Mouse (Mus musculus): ENCODE measurements around the gene Spsb3. TPM values are rescaled to one million over a fixed set of nuclear protein-coding genes. Genes with fewer than 3 reads are reported as not detected.
A peak's percentile ranks its signal among the peaks of the same experiment; 100 is the strongest.

The Spsb3 gene
- polyA plus RNA-seq, 1 experiment, result 9.2 TPM

GRCm38 (mm10) chr17:24850065-24850772, 36.2 kb upstream of the Spsb3 start, which contains the start of gene Fahd1:
Gene Fahd1, minus strand, starts transcription at chr17:24850364.
- Histone ChIP-seq H3K4me1 (ENCODE audit: control insufficient read depth) (peaks cover 54% of the 10 kb centered on the region), H3K9me3 (ENCODE audit: control insufficient read depth, low read length) (no peaks in the 10 kb centered on the region), H3K36me3 (ENCODE audit: control insufficient read depth) (peaks cover 44% of the 10 kb centered on the region), H3K4me3 (replicated peaks) (peak within 1 kb of the TSS; percentile 70), H3K27me3 (ENCODE audit: control insufficient read depth) (no peaks in the 10 kb centered on the region)
- TF ChIP-seq TAL1 (IDR thresholded peaks at IDR 0.05; ENCODE audit: low read length) (no peak), GATA1 (IDR thresholded peaks at IDR 0.05; ENCODE audit: low read length) (no peak)

DNA sequence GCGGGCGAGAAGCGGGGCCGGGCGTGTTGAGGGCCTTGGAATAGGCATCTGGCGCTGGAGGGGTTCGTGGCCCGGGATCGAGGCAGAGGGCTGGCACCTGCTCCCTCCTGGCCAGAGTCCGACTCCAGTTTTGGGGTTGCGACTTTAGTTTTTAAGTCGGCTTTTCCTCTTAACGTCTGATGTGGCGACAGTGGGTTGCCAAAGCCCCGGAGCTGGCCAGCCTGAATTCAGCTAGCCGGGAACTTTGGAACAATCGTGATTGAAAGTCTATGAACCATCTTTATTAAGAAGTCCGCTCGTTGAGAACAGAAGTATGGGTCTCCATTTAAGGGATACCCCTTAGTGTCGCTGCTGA, 35.7 kb upstream of the Spsb3 start:
- H3K27me3 ChIP-seq (ENCODE audit: control insufficient read depth), result no peaks in the 10 kb centered on the region
- H3K4me1 ChIP-seq (ENCODE audit: control insufficient read depth), result peaks cover 57% of the 10 kb centered on the region
- H3K9me3 ChIP-seq (ENCODE audit: control insufficient read depth, low read length), result no peaks in the 10 kb centered on the region
- TF ChIP-seq GATA1 (IDR thresholded peaks at IDR 0.05; ENCODE audit: low read length), result no peak
- TF ChIP-seq TAL1 (IDR thresholded peaks at IDR 0.05; ENCODE audit: low read length), result no peak
- H3K4me3 ChIP-seq (replicated peaks), result peak overlapping the region; percentile 70
- H3K36me3 ChIP-seq (ENCODE audit: control insufficient read depth), result peaks cover 50% of the 10 kb centered on the region

DNA sequence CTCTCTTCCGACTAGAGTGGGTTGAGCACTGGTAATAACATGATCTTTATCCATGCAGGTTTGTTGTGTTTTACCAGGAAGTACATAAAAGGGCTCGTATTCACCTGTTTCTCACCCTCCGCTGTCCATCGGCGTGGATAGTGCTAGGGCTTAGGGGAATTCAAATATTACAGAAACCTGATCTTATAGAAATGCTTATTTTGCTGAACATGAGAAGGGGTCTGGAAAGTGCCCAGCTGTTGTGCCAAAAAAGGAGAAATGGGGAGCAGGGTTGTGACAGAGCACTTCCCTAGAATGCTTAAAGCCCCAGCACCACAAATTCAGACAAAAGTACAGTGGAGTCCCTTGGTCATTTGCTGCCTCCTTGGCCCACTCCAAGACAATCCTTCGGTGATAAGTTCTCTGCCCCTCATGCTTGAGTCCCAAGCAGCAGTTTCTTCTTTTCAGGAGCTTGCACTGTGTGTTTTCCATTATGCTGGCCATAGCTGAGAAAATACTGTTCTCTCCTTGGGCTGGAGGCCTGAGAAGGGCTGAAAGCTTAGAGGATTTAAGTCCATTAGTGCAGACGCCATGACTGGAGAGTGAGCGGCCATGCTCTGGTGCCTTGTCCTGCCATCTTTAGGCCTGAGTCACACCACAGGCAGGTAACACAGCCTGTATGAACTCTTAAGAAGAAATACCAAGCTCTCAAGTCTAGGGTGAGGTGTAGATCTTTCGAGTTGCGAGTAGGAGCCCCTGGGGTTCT, 34.9 kb upstream of the Spsb3 start:
- peak overlapping the region; percentile 70 for H3K4me3 ChIP-seq (replicated peaks)
- H3K4me1 ChIP-seq (ENCODE audit: control insufficient read depth), result peaks cover 59% of the 10 kb centered on the region
- H3K36me3 ChIP-seq (ENCODE audit: control insufficient read depth), result peaks cover 53% of the 10 kb centered on the region
- TF ChIP-seq TAL1 (IDR thresholded peaks at IDR 0.05; ENCODE audit: low read length) (no peak), GATA1 (IDR thresholded peaks at IDR 0.05; ENCODE audit: low read length) (no peak)
- H3K27me3 ChIP-seq (ENCODE audit: control insufficient read depth), result no peaks in the 10 kb centered on the region
- no peaks in the 10 kb centered on the region for H3K9me3 ChIP-seq (ENCODE audit: control insufficient read depth, low read length)

DNA sequence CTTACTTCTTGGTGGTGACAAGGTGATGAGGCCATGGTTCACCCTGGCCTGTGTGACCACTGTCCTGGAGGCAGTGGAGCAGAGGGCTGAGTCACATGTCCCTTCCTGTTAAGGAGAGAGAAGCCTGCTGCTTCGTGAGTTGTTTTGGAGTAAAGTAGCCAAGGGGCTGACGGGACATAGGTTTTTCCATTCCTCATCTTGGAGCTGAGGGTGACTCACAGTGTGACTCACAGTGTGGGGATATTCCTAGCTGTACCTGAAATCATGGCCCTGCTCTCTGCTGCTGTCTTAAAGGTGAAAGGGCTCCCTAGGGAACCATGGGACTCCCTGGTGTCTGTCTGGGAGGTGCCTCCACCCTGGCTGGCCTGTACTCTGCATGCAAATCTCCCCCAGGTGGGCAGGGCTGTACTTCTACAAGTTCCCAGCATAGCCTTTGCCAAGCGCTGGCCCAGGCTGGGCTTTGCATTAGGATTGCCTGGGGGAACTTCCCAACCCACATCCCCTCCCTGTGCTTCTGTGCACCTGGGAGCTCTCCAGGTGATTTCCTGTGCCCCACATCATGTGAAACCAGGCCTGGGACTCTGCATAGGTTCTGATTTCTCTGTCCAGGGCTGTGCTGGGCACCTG, 30.5 kb upstream of the Spsb3 start:
- Histone ChIP-seq H3K4me1 (ENCODE audit: control insufficient read depth) (peaks cover 72% of the 10 kb centered on the region), H3K36me3 (ENCODE audit: control insufficient read depth) (peaks cover 83% of the 10 kb centered on the region)
- TF ChIP-seq TAL1 (IDR thresholded peaks at IDR 0.05; ENCODE audit: low read length), result no peak
- no peak for TF ChIP-seq GATA1 (IDR thresholded peaks at IDR 0.05; ENCODE audit: low read length)

DNA sequence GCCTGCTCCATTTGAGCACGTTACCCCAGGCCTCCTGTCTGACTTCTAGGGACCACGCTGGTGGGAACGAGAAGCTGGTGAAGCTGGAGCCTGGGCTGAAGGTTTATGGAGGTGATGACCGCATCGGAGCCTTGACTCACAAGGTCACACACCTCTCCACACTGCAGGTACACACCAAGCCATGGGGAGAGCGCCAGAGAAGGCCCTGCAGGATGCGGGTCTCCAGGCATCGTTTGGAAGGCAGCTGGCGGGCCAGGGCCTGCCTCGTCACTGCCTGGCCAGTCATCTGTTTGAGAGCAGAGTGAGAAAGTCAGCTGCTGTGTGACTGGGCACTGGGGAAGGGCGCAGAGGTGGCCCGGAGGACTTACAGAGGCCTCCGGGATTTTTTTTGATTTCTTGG, 29.9 kb upstream of the Spsb3 start:
- no peaks in the 10 kb centered on the region for H3K9me3 ChIP-seq (ENCODE audit: control insufficient read depth, low read length)
- TF ChIP-seq GATA1 (IDR thresholded peaks at IDR 0.05; ENCODE audit: low read length) (no peak), TAL1 (IDR thresholded peaks at IDR 0.05; ENCODE audit: low read length) (no peak)
- H3K4me1 ChIP-seq (ENCODE audit: control insufficient read depth), result peaks cover 71% of the 10 kb centered on the region
- H3K4me3 ChIP-seq (replicated peaks), result no peak overlapping the region
- peaks cover 90% of the 10 kb centered on the region for H3K36me3 ChIP-seq (ENCODE audit: control insufficient read depth)
- no peaks in the 10 kb centered on the region for H3K27me3 ChIP-seq (ENCODE audit: control insufficient read depth)

More for the DNA sequence above, 30.5 kb upstream of the Spsb3 start:
- no peaks in the 10 kb centered on the region for H3K27me3 ChIP-seq (ENCODE audit: control insufficient read depth)
- no peak overlapping the region for H3K4me3 ChIP-seq (replicated peaks)
- no peaks in the 10 kb centered on the region for H3K9me3 ChIP-seq (ENCODE audit: control insufficient read depth, low read length)

GRCm38 (mm10) chr17:24857831-24858470, 28.5 kb upstream of the Spsb3 start:
- Histone ChIP-seq H3K9me3 (ENCODE audit: control insufficient read depth, low read length) (no peaks in the 10 kb centered on the region), H3K4me3 (replicated peaks) (peak overlapping the region; percentile 17), H3K4me1 (ENCODE audit: control insufficient read depth) (peaks cover 64% of the 10 kb centered on the region), H3K36me3 (ENCODE audit: control insufficient read depth) (peaks cover 96% of the 10 kb centered on the region), H3K27me3 (ENCODE audit: control insufficient read depth) (no peaks in the 10 kb centered on the region)
- TF ChIP-seq TAL1 (IDR thresholded peaks at IDR 0.05; ENCODE audit: low read length) (no peak), GATA1 (IDR thresholded peaks at IDR 0.05; ENCODE audit: low read length) (no peak)

GRCm38 (mm10) chr17:24858967-24859366, 27.5 kb upstream of the Spsb3 start:
- peaks cover 96% of the 10 kb centered on the region for H3K36me3 ChIP-seq (ENCODE audit: control insufficient read depth)
- no peaks in the 10 kb centered on the region for H3K9me3 ChIP-seq (ENCODE audit: control insufficient read depth, low read length)

GRCm38 (mm10) chr17:24860076-24860475, 26.4 kb upstream of the Spsb3 start:
- Histone ChIP-seq H3K27me3 (ENCODE audit: control insufficient read depth) (no peaks in the 10 kb centered on the region), H3K4me1 (ENCODE audit: control insufficient read depth) (peaks cover 62% of the 10 kb centered on the region), H3K36me3 (ENCODE audit: control insufficient read depth) (peaks cover 96% of the 10 kb centered on the region), H3K4me3 (replicated peaks) (peak overlapping the region; percentile 46), H3K9me3 (ENCODE audit: control insufficient read depth, low read length) (no peaks in the 10 kb centered on the region)
- no peak for TF ChIP-seq GATA1 (IDR thresholded peaks at IDR 0.05; ENCODE audit: low read length)
- TF ChIP-seq TAL1 (IDR thresholded peaks at IDR 0.05; ENCODE audit: low read length), result no peak

More at GRCm38 (mm10) chr17:24858967-24859366, 27.5 kb upstream of the Spsb3 start:
- Histone ChIP-seq H3K4me3 (replicated peaks) (peak overlapping the region; percentile 5), H3K4me1 (ENCODE audit: control insufficient read depth) (peaks cover 61% of the 10 kb centered on the region), H3K27me3 (ENCODE audit: control insufficient read depth) (no peaks in the 10 kb centered on the region)
- TF ChIP-seq TAL1 (IDR thresholded peaks at IDR 0.05; ENCODE audit: low read length) (peak; percentile 85), GATA1 (IDR thresholded peaks at IDR 0.05; ENCODE audit: low read length) (peak; percentile 43; the same call in 1 of the 2 replicates)
